Mouse (Mus musculus) ES-Bruce4 (cell line): ENCODE results near the gene Veph1. TPM values are rescaled to one million over a fixed set of nuclear protein-coding genes. Genes with fewer than 3 reads are reported as not detected.

Experiments
- H3K27ac ChIP-seq: 2 replicates; pipeline ENCODE4 v1.5.1; 2012; ENCODE audit warnings: low read length, inconsistent platforms; ENCODE audit not compliant: insufficient read depth
- H3K27me3 ChIP-seq: 2 replicates; pipeline ENCODE4 v1.6.1; 2012; ENCODE audit warnings: mild to moderate bottlenecking, low read length, inconsistent platforms; ENCODE audit not compliant: control insufficient read depth, poor library complexity, insufficient read depth, severe bottlenecking
- H3K36me3 ChIP-seq: 2 replicates; pipeline ENCODE4 v1.6.1; 2012; ENCODE audit warnings: inconsistent platforms, mild to moderate bottlenecking, low read length, moderate library complexity; ENCODE audit not compliant: control insufficient read depth, poor library complexity, insufficient read depth, severe bottlenecking
- H3K4me1 ChIP-seq: one replicate; pipeline ENCODE4 v1.8.1; 2011; ENCODE audit warnings: low read length; ENCODE audit not compliant: control insufficient read depth, insufficient read depth
- H3K4me3 ChIP-seq: 2 replicates; pipeline ENCODE4 v1.5.1; 2011; ENCODE audit warnings: low read depth, mild to moderate bottlenecking, low read length
- H3K9ac ChIP-seq: 2 replicates; pipeline ENCODE4 v1.6.1; 2012; ENCODE audit warnings: low read depth, mild to moderate bottlenecking, inconsistent platforms; ENCODE audit not compliant: poor library complexity, severe bottlenecking
- H3K9me3 ChIP-seq: replicated peaks from 2 replicates; pipeline ENCODE4 v1.6.1; 2012; ENCODE audit warnings: mild to moderate bottlenecking, low read length, inconsistent platforms; ENCODE audit not compliant: control insufficient read depth, poor library complexity, insufficient read depth, severe bottlenecking
- CTCF ChIP-seq: IDR thresholded peaks from one replicate; pipeline ENCODE4 v1.8.1; 2011; ENCODE audit warnings: low read depth, low read length
- EP300 ChIP-seq: IDR thresholded peaks from 2 replicates; pipeline ENCODE4 v1.6.1; 2011; ENCODE audit warnings: low read depth, low read length; ENCODE audit not compliant: insufficient read depth
- POLR2A ChIP-seq: IDR thresholded peaks from one replicate; pipeline ENCODE4 v1.8.1; 2011; ENCODE audit warnings: low read length; ENCODE audit not compliant: insufficient read depth
- polyA plus RNA-seq: library from polyadenylated mRNA; stranded (reverse); fragments of >200 nt; gene quantifications from 2 replicates; pipeline ENCODE4 v1.2.4, GENCODE M21; 2011; ENCODE audit warnings: low read depth; ENCODE audit not compliant: missing spikeins, insufficient read depth, insufficient read length

Veph1 gene
- polyA plus RNA-seq, 1 experiment = 0.12 TPM

- no peaks in the 10 kb centered on the region for H3K4me1 ChIP-seq
- no peak overlapping the region for H3K4me3 ChIP-seq
- H3K36me3 ChIP-seq = no peaks in the 10 kb centered on the region
- TF ChIP-seq POLR2A (no peak), CTCF (no peak), EP300 (no peak)
- H3K27me3 ChIP-seq = no peaks in the 10 kb centered on the region
- H3K9me3 ChIP-seq = no peaks in the 10 kb centered on the region
- no peak overlapping the region for H3K9ac ChIP-seq
- no peak overlapping the region for H3K27ac ChIP-seq
These were observed 126.6 kb downstream of the Veph1 start for GRCm38 (mm10) chr3:66169873-66170538.

GRCm38 (mm10) chr3:66166606-66167290 is 129.9 kb downstream of the Veph1 start:
- Histone ChIP-seq H3K9ac (no peak overlapping the region), H3K4me3 (no peak overlapping the region), H3K27ac (no peak overlapping the region), H3K36me3 (no peaks in the 10 kb centered on the region), H3K4me1 (no peaks in the 10 kb centered on the region), H3K9me3 (no peaks in the 10 kb centered on the region), H3K27me3 (no peaks in the 10 kb centered on the region)
- TF ChIP-seq CTCF (no peak), EP300 (no peak), POLR2A (no peak)

GRCm38 (mm10) chr3:66165026-66165425 is 131.6 kb downstream of the Veph1 start:
- Histone ChIP-seq H3K9me3 (no peaks in the 10 kb centered on the region), H3K4me3 (no peak overlapping the region), H3K9ac (no peak overlapping the region), H3K36me3 (no peaks in the 10 kb centered on the region), H3K27me3 (no peaks in the 10 kb centered on the region), H3K27ac (no peak overlapping the region), H3K4me1 (no peaks in the 10 kb centered on the region)
- no peak for TF ChIP-seq EP300
- TF ChIP-seq CTCF = no peak
- no peak for TF ChIP-seq POLR2A

GRCm38 (mm10) chr3:66164585-66164984 is 132.1 kb downstream of the Veph1 start:
- Histone ChIP-seq H3K36me3 (no peaks in the 10 kb centered on the region), H3K4me1 (no peaks in the 10 kb centered on the region), H3K9me3 (no peaks in the 10 kb centered on the region), H3K27ac (no peak overlapping the region), H3K4me3 (no peak overlapping the region), H3K9ac (no peak overlapping the region), H3K27me3 (no peaks in the 10 kb centered on the region)
- TF ChIP-seq EP300 = no peak
- no peak for TF ChIP-seq POLR2A
- no peak for TF ChIP-seq CTCF

- no peaks in the 10 kb centered on the region for H3K4me1 ChIP-seq
- H3K36me3 ChIP-seq = no peaks in the 10 kb centered on the region
- H3K9ac ChIP-seq = no peak overlapping the region
- no peaks in the 10 kb centered on the region for H3K27me3 ChIP-seq
- no peaks in the 10 kb centered on the region for H3K9me3 ChIP-seq
- no peak overlapping the region for H3K27ac ChIP-seq
- no peak overlapping the region for H3K4me3 ChIP-seq
- TF ChIP-seq POLR2A = no peak
- TF ChIP-seq CTCF = no peak
- no peak for TF ChIP-seq EP300
These were observed 134.0 kb downstream of the Veph1 start for GRCm38 (mm10) chr3:66162612-66163011.

GRCm38 (mm10) chr3:66157947-66158346 is 138.7 kb downstream of the Veph1 start:
- no peak overlapping the region for H3K27ac ChIP-seq
- no peaks in the 10 kb centered on the region for H3K4me1 ChIP-seq
- H3K36me3 ChIP-seq = no peaks in the 10 kb centered on the region
- no peak overlapping the region for H3K9ac ChIP-seq
- TF ChIP-seq CTCF (no peak), POLR2A (no peak), EP300 (no peak)
- H3K4me3 ChIP-seq = no peak overlapping the region
- H3K9me3 ChIP-seq = no peaks in the 10 kb centered on the region
- no peaks in the 10 kb centered on the region for H3K27me3 ChIP-seq
